24 mouse cellular contexts compared by ENCODE assay signal in the genomic region with DNA sequence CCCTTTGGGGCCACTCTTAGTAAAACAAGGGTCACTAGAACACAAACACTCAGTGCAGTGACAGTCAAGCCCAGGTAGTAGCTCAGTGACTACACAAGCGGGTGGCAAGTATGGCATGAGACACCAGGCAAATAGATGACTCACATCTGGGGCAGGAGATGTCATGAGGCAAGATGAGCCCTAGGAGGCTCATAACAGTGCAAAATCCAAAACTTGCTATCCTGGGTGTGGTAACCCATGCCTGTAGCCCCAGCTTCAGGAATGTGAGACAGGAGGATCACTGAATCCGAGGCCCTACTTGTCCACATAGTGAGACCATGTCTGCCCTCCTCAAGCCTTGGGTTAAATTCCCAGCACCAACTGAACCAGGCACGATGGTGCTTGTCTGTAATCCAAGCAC. TPM values are rescaled to one million over a fixed set of nuclear protein-coding genes. Genes with fewer than 3 reads are reported as not detected.
A peak's percentile ranks its signal among the peaks of the same experiment; 100 is the strongest.
DNase-seq lines count a peak whose midpoint lies in the region; ATAC-seq and TF ChIP-seq lines count a peak whose summit lies in the region.
"Had no signal": no experiment of that assay in that cellular context is flagged by ENCODE, and none has a peak within 500 bp of the region (broad histone marks: within the 10 kb centered on the region; RNA-seq: fewer than 3 reads in every experiment).

No protein-coding gene starts in this region.

- H3K9ac ChIP-seq in midbrain, embryonic 11.5 days (ENCODE audit: low read length) = no peak overlapping the region
- H3K9ac ChIP-seq in midbrain, postnatal 0 days (replicated peaks; ENCODE audit: low read length, poor library complexity, severe bottlenecking) = no peak overlapping the region
- H3K9ac ChIP-seq in midbrain, embryonic 13.5 days (replicated peaks) = no peak overlapping the region
- H3K9ac ChIP-seq: embryonic facial prominence, embryonic 15.5 days; forebrain, embryonic 15.5 days; heart, embryonic 13.5 days; hindbrain, embryonic 15.5 days had no signal

- H3K27ac ChIP-seq in heart, embryonic 10.5 days = no peak overlapping the region
- no peak overlapping the region for H3K27ac ChIP-seq in midbrain, embryonic 11.5 days (ENCODE audit: low read depth, low read length)
- no peak overlapping the region for H3K27ac ChIP-seq in midbrain, postnatal 0 days (ENCODE audit: low read depth, low read length)
- no peak overlapping the region for H3K27ac ChIP-seq in midbrain, embryonic 13.5 days
- H3K27ac ChIP-seq: embryonic facial prominence, embryonic 15.5 days; forebrain, embryonic 10.5 days; forebrain, embryonic 15.5 days; heart, embryonic 13.5 days; hindbrain, embryonic 15.5 days had no signal

- peak; percentile 88 for DNase-seq in heart, adult 11 months
- no peak for DNase-seq in heart, embryonic 10.5 days (ENCODE audit: low spot score)
- peak; percentile 69 for DNase-seq in midbrain, embryonic 11.5 days (ENCODE audit: low spot score, missing footprints)
- DNase-seq in midbrain, postnatal 0 days (ENCODE audit: low spot score) = no peak
- DNase-seq in 416B (ENCODE audit: low read depth) = peak; percentile 62
- DNase-seq in induced T-regulatory cell, adult 2 months (ENCODE audit: low read depth) = peak; percentile 41
- no peak for DNase-seq in left cerebral cortex, adult 8-10 months (ENCODE audit: low spot score in 2 of 2)
- DNase-seq: adrenal gland, adult 8-10 months; embryo, embryonic 11 days had no signal

- H3K9me3 ChIP-seq in heart, embryonic 10.5 days = no peaks in the 10 kb centered on the region
- no peaks in the 10 kb centered on the region for H3K9me3 ChIP-seq in midbrain, embryonic 11.5 days (ENCODE audit: control insufficient read depth, low read length)
- H3K9me3 ChIP-seq in midbrain, postnatal 0 days (ENCODE audit: low read length) = no peaks in the 10 kb centered on the region
- no peaks in the 10 kb centered on the region for H3K9me3 ChIP-seq in midbrain, embryonic 13.5 days
- H3K9me3 ChIP-seq: embryonic facial prominence, embryonic 15.5 days; forebrain, embryonic 10.5 days; forebrain, embryonic 15.5 days; G1E; heart, embryonic 13.5 days; hindbrain, embryonic 15.5 days had no signal

- H3K4me1 ChIP-seq in heart, embryonic 10.5 days = peaks cover 12% of the 10 kb centered on the region
- H3K4me1 ChIP-seq in midbrain, embryonic 11.5 days (ENCODE audit: control insufficient read depth, insufficient read depth, low read length) = peaks cover 2% of the 10 kb centered on the region; the same call in 1 of the 2 replicates
- peaks cover 7% of the 10 kb centered on the region; the same call in 1 of the 2 replicates for H3K4me1 ChIP-seq in midbrain, postnatal 0 days (ENCODE audit: insufficient read depth, low read length)
- peaks cover 13% of the 10 kb centered on the region for H3K4me1 ChIP-seq in midbrain, embryonic 13.5 days (replicated peaks)

- TF ChIP-seq CTCF in midbrain, postnatal 0 days (IDR thresholded peaks at IDR 0.05) = no peak

- H3K4me2 ChIP-seq in midbrain, embryonic 11.5 days = no peak overlapping the region
- H3K4me2 ChIP-seq in midbrain, postnatal 0 days (ENCODE audit: low read depth, low read length, poor library complexity, severe bottlenecking) = no peak overlapping the region
- no peak overlapping the region for H3K4me2 ChIP-seq in midbrain, embryonic 13.5 days (replicated peaks)
- H3K4me2 ChIP-seq: embryonic facial prominence, embryonic 15.5 days had no signal

- peaks cover 38% of the 10 kb centered on the region for H3K27me3 ChIP-seq in heart, embryonic 10.5 days (ENCODE audit: insufficient read depth, poor library complexity, severe bottlenecking)
- H3K27me3 ChIP-seq in midbrain, embryonic 11.5 days (ENCODE audit: control insufficient read depth, insufficient read depth, low read length) = peaks cover 10% of the 10 kb centered on the region
- H3K27me3 ChIP-seq in midbrain, postnatal 0 days (ENCODE audit: insufficient read depth, low read length) = peaks cover 17% of the 10 kb centered on the region
- peaks cover 36% of the 10 kb centered on the region for H3K27me3 ChIP-seq in midbrain, embryonic 13.5 days

- no peak overlapping the region for H3K4me3 ChIP-seq in heart, embryonic 10.5 days
- H3K4me3 ChIP-seq in midbrain, embryonic 11.5 days (ENCODE audit: low read depth, low read length) = no peak overlapping the region
- no peak overlapping the region for H3K4me3 ChIP-seq in midbrain, postnatal 0 days (ENCODE audit: low read depth, low read length)
- no peak overlapping the region for H3K4me3 ChIP-seq in midbrain, embryonic 13.5 days (replicated peaks)
- H3K4me3 ChIP-seq: embryonic facial prominence, embryonic 15.5 days; erythroblast, embryonic 14.5 days had no signal

- no peak for ATAC-seq in midbrain, embryonic 11.5 days (ENCODE audit: low FRiP score)
- ATAC-seq in midbrain, postnatal 0 days (ENCODE audit: low FRiP score) = no peak
- no peak for ATAC-seq in midbrain, embryonic 13.5 days

- H3K36me3 ChIP-seq in heart, embryonic 10.5 days = no peaks in the 10 kb centered on the region
- H3K36me3 ChIP-seq in midbrain, embryonic 11.5 days (ENCODE audit: control insufficient read depth, insufficient read depth, low read length) = no peaks in the 10 kb centered on the region
- no peaks in the 10 kb centered on the region for H3K36me3 ChIP-seq in midbrain, postnatal 0 days (ENCODE audit: insufficient read depth, low read length)
- no peaks in the 10 kb centered on the region for H3K36me3 ChIP-seq in midbrain, embryonic 13.5 days
- H3K36me3 ChIP-seq: embryonic facial prominence, embryonic 15.5 days; forebrain, embryonic 10.5 days; forebrain, embryonic 15.5 days; heart, embryonic 13.5 days; hindbrain, embryonic 15.5 days had no signal

- WGBS in heart, embryonic 10.5 days = 88% methylated on average over 3 of the region's 3 CpGs
- WGBS in midbrain, embryonic 11.5 days = 82% methylated on average over 3 of the region's 3 CpGs
- 89% methylated on average over 3 of the region's 3 CpGs for WGBS in midbrain, postnatal 0 days
- WGBS in midbrain, embryonic 13.5 days = 87% methylated on average over 3 of the region's 3 CpGs

RNA-seq across cellular contexts. Expression of a gene that starts 8.7 kb away (rescaled TPM):
- polyA plus RNA-seq in heart, embryonic 10.5 days (2016; fragmentation: Nextera tagmentation; extraction: Ambion mirVana) = 0.18 TPM in 1 of 2 replicates, not detected in the other
- not detected in 2 replicates for polyA plus RNA-seq in midbrain, embryonic 11.5 days (2014; fragmentation: Nextera tagmentation; extraction: Ambion mirVana)
- total RNA-seq in midbrain, postnatal 0 days (2014; rRNA removed) = 0.16 and 0.47 TPM in 2 replicates
- polyA plus RNA-seq in midbrain, postnatal 0 days (2015; fragmentation: Nextera tagmentation; extraction: Ambion mirVana) = 1.4 and 1.6 TPM in 2 replicates
- total RNA-seq in left cerebral cortex, adult 8-10 months (2022) = 1 to 10 TPM in 3 of 4 experiments, under 1 TPM in 1; 0.84 to 3.5 (median 2.0) TPM
- polyA plus RNA-seq in midbrain, embryonic 13.5 days (2015; fragmentation: Nextera tagmentation; extraction: Ambion mirVana) = 0.14 and 0.32 TPM in 2 replicates
- total RNA-seq: G1E had no signal
- polyA plus RNA-seq: embryonic facial prominence, embryonic 11.5 days; erythroblast, embryonic 14.5 days; G1E; hindbrain, embryonic 11.5 days had no signal

RNA-seq across cellular contexts. Expression of a gene that starts 12.0 kb away (rescaled TPM):
- 77.6 and 101 TPM in 2 replicates for polyA plus RNA-seq in heart, embryonic 10.5 days (2016; fragmentation: Nextera tagmentation; extraction: Ambion mirVana)
- polyA plus RNA-seq in midbrain, embryonic 11.5 days (2014; fragmentation: Nextera tagmentation; extraction: Ambion mirVana) = 98.7 and 99.2 TPM in 2 replicates
- total RNA-seq in midbrain, postnatal 0 days (2014; rRNA removed) = 219 and 233 TPM in 2 replicates
- polyA plus RNA-seq in midbrain, postnatal 0 days (2015; fragmentation: Nextera tagmentation; extraction: Ambion mirVana) = 107 and 124 TPM in 2 replicates
- 100 to 1,000 TPM; 181 to 210 (median 190) TPM for total RNA-seq in left cerebral cortex, adult 8-10 months (2022)
- 128 and 147 TPM in 2 replicates for polyA plus RNA-seq in midbrain, embryonic 13.5 days (2015; fragmentation: Nextera tagmentation; extraction: Ambion mirVana)

RNA-seq across cellular contexts. Expression of a gene that starts 15.1 kb away (rescaled TPM):
- polyA plus RNA-seq in heart, embryonic 10.5 days (2016; fragmentation: Nextera tagmentation; extraction: Ambion mirVana) = 4.2 and 7.1 TPM in 2 replicates
- 8.0 and 9.5 TPM in 2 replicates for polyA plus RNA-seq in midbrain, embryonic 11.5 days (2014; fragmentation: Nextera tagmentation; extraction: Ambion mirVana)
- total RNA-seq in midbrain, postnatal 0 days (2014; rRNA removed) = 23.8 and 39.0 TPM in 2 replicates
- polyA plus RNA-seq in midbrain, postnatal 0 days (2015; fragmentation: Nextera tagmentation; extraction: Ambion mirVana) = 24.8 and 26.1 TPM in 2 replicates
- 10 to 100 TPM; 20.7 to 35.3 (median 30.7) TPM for total RNA-seq in left cerebral cortex, adult 8-10 months (2022)
- polyA plus RNA-seq in midbrain, embryonic 13.5 days (2015; fragmentation: Nextera tagmentation; extraction: Ambion mirVana) = 13.1 and 15.3 TPM in 2 replicates

RNA-seq across cellular contexts. Expression of a gene that starts 18.4 kb away (rescaled TPM):
- polyA plus RNA-seq in heart, embryonic 10.5 days (2016; fragmentation: Nextera tagmentation; extraction: Ambion mirVana) = 0.23 and 0.29 TPM in 2 replicates
- 0.25 and 0.38 TPM in 2 replicates for polyA plus RNA-seq in midbrain, embryonic 11.5 days (2014; fragmentation: Nextera tagmentation; extraction: Ambion mirVana)
- 0.47 and 4.7 TPM in 2 replicates for total RNA-seq in midbrain, postnatal 0 days (2014; rRNA removed)
- 1.6 and 2.3 TPM in 2 replicates for polyA plus RNA-seq in midbrain, postnatal 0 days (2015; fragmentation: Nextera tagmentation; extraction: Ambion mirVana)
- total RNA-seq in left cerebral cortex, adult 8-10 months (2022) = 1 to 10 TPM; 2.2 to 7.1 (median 3.5) TPM
- 0.43 TPM in 1 of 2 replicates, not detected in the other for polyA plus RNA-seq in midbrain, embryonic 13.5 days (2015; fragmentation: Nextera tagmentation; extraction: Ambion mirVana)
- polyA plus RNA-seq: erythroblast, embryonic 14.5 days had no signal

RNA-seq across cellular contexts. Expression of a gene that starts 42.3 kb away (rescaled TPM):
- 0.62 and 0.84 TPM in 2 replicates for polyA plus RNA-seq in heart, embryonic 10.5 days (2016; fragmentation: Nextera tagmentation; extraction: Ambion mirVana)
- polyA plus RNA-seq in midbrain, embryonic 11.5 days (2014; fragmentation: Nextera tagmentation; extraction: Ambion mirVana) = 0.19 and 0.33 TPM in 2 replicates
- not detected in 2 replicates for total RNA-seq in midbrain, postnatal 0 days (2014; rRNA removed)
- 0.23 TPM in 1 of 2 replicates, not detected in the other for polyA plus RNA-seq in midbrain, postnatal 0 days (2015; fragmentation: Nextera tagmentation; extraction: Ambion mirVana)
- 1 to 10 TPM in 2 of 4 experiments, under 1 TPM in 1, not detected in 1; 0.44 to 2.2 (median 1.7) TPM for total RNA-seq in left cerebral cortex, adult 8-10 months (2022)
- polyA plus RNA-seq in midbrain, embryonic 13.5 days (2015; fragmentation: Nextera tagmentation; extraction: Ambion mirVana) = not detected in 2 replicates
- total RNA-seq: adrenal gland, postnatal 36 days; gastrocnemius, adult 18-20 months; gastrocnemius, postnatal 14 days; heart, postnatal 36 days had no signal
- polyA plus RNA-seq: G1E; heart, postnatal 0 days had no signal

Comparison
In these comparisons a context has a peak if more than half of its experiments do, and no peak if none do; other contexts are left out.
1. DNase-seq: peak in heart, adult 11 months (single experiment), midbrain, embryonic 11.5 days (single experiment), 416B (single experiment) and induced T-regulatory cell, adult 2 months (single experiment); none in heart, embryonic 10.5 days (single experiment), midbrain, postnatal 0 days (single experiment) and left cerebral cortex, adult 8-10 months (0 of 2).